In genomic region chr14:122179262-122179661, GRCm38 (mm10) we compare ENCODE assay signal across 27 mouse cellular contexts. TPM values are rescaled to one million over a fixed set of nuclear protein-coding genes. Genes with fewer than 3 reads are reported as not detected.
DNase-seq lines count a peak whose midpoint lies in the region; ATAC-seq lines count a peak whose summit lies in the region.
"Had no signal": no experiment of that assay in that cellular context is flagged by ENCODE, and none has a peak within 500 bp of the region (broad histone marks: within the 10 kb centered on the region; RNA-seq: fewer than 3 reads in every experiment).

No protein-coding gene starts in this region.

- 0 out of 2 replicates have a peak, but pooled peaks cover 3% of the 10 kb centered on the region for H3K27me3 ChIP-seq in heart, embryonic 12.5 days (replicated peaks)
- H3K27me3 ChIP-seq: embryonic facial prominence, embryonic 15.5 days; hindbrain, embryonic 15.5 days; lung, embryonic 15.5 days; stomach, embryonic 15.5 days had no signal

- H3K4me1 ChIP-seq in heart, embryonic 12.5 days (replicated peaks) = peaks cover 24% of the 10 kb centered on the region

- ATAC-seq in heart, embryonic 12.5 days (ENCODE audit: insufficient number of reproducible peaks, low FRiP score) = no peak
- ATAC-seq in erythroid progenitor cell, adult 5-6 weeks (replicated peaks; ENCODE audit: low FRiP score, poor library complexity, severe bottlenecking) = no peak
- ATAC-seq: activated CD4-positive, CD25-positive, alpha-beta regulatory T cell, adult 4 months; CD4-positive, CD25-positive, alpha-beta regulatory T cell, adult 4 months; forebrain, embryonic 14.5 days; inflammation-experienced regulatory T-cells, adult 6 months had no signal

- no peak overlapping the region for H3K9ac ChIP-seq in heart, embryonic 12.5 days
- H3K9ac ChIP-seq: embryonic facial prominence, embryonic 15.5 days; hindbrain, embryonic 15.5 days; lung, embryonic 15.5 days; neural tube, embryonic 13.5 days; stomach, embryonic 15.5 days had no signal

- intact Hi-C loops in heart, postnatal 36 days (cut with DNase I) = no loop called here

- H3K36me3 ChIP-seq in heart, embryonic 12.5 days = no peaks in the 10 kb centered on the region
- H3K36me3 ChIP-seq: embryonic facial prominence, embryonic 10.5 days; embryonic facial prominence, embryonic 15.5 days; hindbrain, embryonic 10.5 days; hindbrain, embryonic 15.5 days; lung, embryonic 15.5 days; neural tube, embryonic 13.5 days; stomach, embryonic 15.5 days had no signal

- DNase-seq in heart, adult 8-10 months (ENCODE audit: low spot score) = no peak
- DNase-seq in ovary, adult 18-20 months (ENCODE audit: low spot score) = peak; percentile 8
- DNase-seq in ovary, postnatal 10 days (ENCODE audit: low spot score) = no peak
- DNase-seq in MN1 (ENCODE audit: low spot score) = peak; percentile 30
- DNase-seq in heart, postnatal 36 days = peak; percentile 15 to 28
- DNase-seq: adrenal gland, adult 2 months; cerebellum, adult 2 months; cerebellum, postnatal 25 days; gastrocnemius, postnatal 25 days; kidney, adult 11 months; kidney, postnatal 14 days; right cerebral cortex, postnatal 14 days; thymus, postnatal 14 days had no signal

- 0 out of 2 replicates have a peak overlapping the region, but pooled peaks have one; percentile 6 for H3K4me2 ChIP-seq in heart, embryonic 12.5 days
- H3K4me2 ChIP-seq: embryonic facial prominence, embryonic 15.5 days; hindbrain, embryonic 15.5 days; lung, embryonic 15.5 days; midbrain, embryonic 11.5 days; neural tube, embryonic 13.5 days; stomach, embryonic 15.5 days had no signal

- no peak overlapping the region for H3K27ac ChIP-seq in heart, embryonic 12.5 days (ENCODE audit: poor library complexity, severe bottlenecking)
- H3K27ac ChIP-seq: embryonic facial prominence, embryonic 10.5 days; embryonic facial prominence, embryonic 15.5 days; hindbrain, embryonic 10.5 days; hindbrain, embryonic 15.5 days; lung, embryonic 15.5 days; neural tube, embryonic 13.5 days; stomach, embryonic 15.5 days had no signal

- 25% methylated on average over 16 of the region's 16 CpGs for WGBS in heart, embryonic 12.5 days

- no peak overlapping the region for H3K4me3 ChIP-seq in heart, embryonic 12.5 days
- H3K4me3 ChIP-seq: embryonic facial prominence, embryonic 10.5 days; embryonic facial prominence, embryonic 15.5 days; hindbrain, embryonic 10.5 days; hindbrain, embryonic 15.5 days; lung, embryonic 15.5 days; neural tube, embryonic 13.5 days; stomach, embryonic 15.5 days had no signal

- no peaks in the 10 kb centered on the region for H3K9me3 ChIP-seq in heart, embryonic 12.5 days (replicated peaks)
- H3K9me3 ChIP-seq: embryonic facial prominence, embryonic 10.5 days; embryonic facial prominence, embryonic 15.5 days; hindbrain, embryonic 10.5 days; hindbrain, embryonic 15.5 days; lung, embryonic 15.5 days; neural tube, embryonic 13.5 days; stomach, embryonic 15.5 days had no signal

RNA-seq across cellular contexts. Expression of gene Clybl, which starts 2.2 kb away (rescaled TPM):
- polyA plus RNA-seq in heart, embryonic 12.5 days (2016; fragmentation: Nextera tagmentation; extraction: Ambion mirVana) = 70.3 and 72.8 TPM in 2 replicates
- 100 to 1,000 TPM; 129 to 140 (median 133) TPM for total RNA-seq in heart, adult 8-10 months (2022)
- 100 to 1,000 TPM; 113 to 122 TPM for total RNA-seq in heart, postnatal 36 days (2021)
- 23.5 and 31.4 TPM in 2 replicates for total RNA-seq in erythroid progenitor cell, adult 5-6 weeks (2015; ENCODE audit: low replicate concordance)
- 13.9 and 15.2 TPM in 2 replicates for total RNA-seq in erythroid progenitor cell, adult 5-6 weeks (2017; ENCODE audit: low replicate concordance)

Comparison
In these comparisons a context has a peak if more than half of its experiments do, and no peak if none do; other contexts are left out.
1. DNase-seq: peak in ovary, adult 18-20 months (single experiment), MN1 (single experiment) and heart, postnatal 36 days (2 of 2); none in heart, adult 8-10 months (single experiment) and ovary, postnatal 10 days (single experiment).